Mouse (Mus musculus) MEL (cell line): Measurements from ENCODE around the gene Hoxd11.

Experiments used
- CHD1 ChIP-seq: IDR thresholded peaks from 2 replicates; pipeline ENCODE4 v1.6.1; 2012; ENCODE audit warnings: low read depth, mild to moderate bottlenecking, inconsistent platforms, low read length, improper control_type of control experiment
- CTCF ChIP-seq, 3 experiments: IDR thresholded peaks in 2 of 3; conservative IDR thresholded peaks in 1 of 3; 2 replicates each; pipeline ENCODE4 v1.5.1; 2011 to 2012; ENCODE audit warnings: low read length in 3 of 3, low read depth in 2 of 3, mild to moderate bottlenecking in 2 of 3, improper control_type of control experiment in 1 of 3, inconsistent platforms in 1 of 3, mixed read lengths in 1 of 3, moderate library complexity in 1 of 3; ENCODE audit not compliant: control insufficient read depth in 1 of 3, insufficient read depth in 1 of 3, poor library complexity in 1 of 3, severe bottlenecking in 1 of 3
- EP300 ChIP-seq, 2 experiments: IDR thresholded peaks; 2 replicates each; pipeline ENCODE4 v1.6.1; 2011; ENCODE audit warnings: improper control_type of control experiment in 2 of 2, low read length in 2 of 2, low read depth in 1 of 2, mild to moderate bottlenecking in 1 of 2
- GATA1 ChIP-seq: IDR thresholded peaks from 2 replicates; pipeline ENCODE4 v1.6.1; 2011; ENCODE audit warnings: low read depth, low read length, improper control_type of control experiment
- KAT2A ChIP-seq: conservative IDR thresholded peaks from 2 replicates; pipeline ENCODE4 v1.6.1; 2012; ENCODE audit warnings: low read depth, low read length, improper control_type of control experiment, inconsistent platforms
- MAFK ChIP-seq: IDR thresholded peaks from 2 replicates; pipeline ENCODE4 v1.6.1; 2011; ENCODE audit warnings: low read depth, mild to moderate bottlenecking, low read length, improper control_type of control experiment, borderline replicate concordance
- MAX ChIP-seq: IDR thresholded peaks from 2 replicates; pipeline ENCODE4 v1.6.1; 2011; ENCODE audit warnings: low read length, improper control_type of control experiment
- NELFE ChIP-seq: IDR thresholded peaks from 2 replicates; pipeline ENCODE4 v1.6.1; 2011; ENCODE audit warnings: low read depth, low read length, improper control_type of control experiment
- NRF1 ChIP-seq: IDR thresholded peaks from 2 replicates; pipeline ENCODE4 v1.6.1; 2014; ENCODE audit warnings: low read depth, mild to moderate bottlenecking, inconsistent platforms, low read length, improper control_type of control experiment, moderate library complexity; ENCODE audit not compliant: poor library complexity, insufficient read depth, severe bottlenecking
- POLR2A ChIP-seq, 2 experiments: IDR thresholded peaks; 2 replicates each; pipeline ENCODE4 v1.6.1; 2011 to 2012; ENCODE audit warnings: low read length in 2 of 2, mild to moderate bottlenecking in 2 of 2, control low read depth in 1 of 2, improper control_type of control experiment in 1 of 2, low read depth in 1 of 2, moderate library complexity in 1 of 2; ENCODE audit not compliant: control insufficient read depth in 1 of 2, insufficient read depth in 1 of 2, poor library complexity in 1 of 2
- SIN3A ChIP-seq: IDR thresholded peaks from 2 replicates; pipeline ENCODE4 v1.6.1; 2012; ENCODE audit warnings: low read length, improper control_type of control experiment, inconsistent platforms
- SMC3 ChIP-seq: IDR thresholded peaks from 2 replicates; pipeline ENCODE4 v1.6.1; 2011; ENCODE audit warnings: low read depth, low read length, improper control_type of control experiment
- ZMIZ1 ChIP-seq: IDR thresholded peaks from 2 replicates; pipeline ENCODE4 v1.6.1; 2012; ENCODE audit warnings: low read depth, mild to moderate bottlenecking, inconsistent platforms, low read length, improper control_type of control experiment, moderate library complexity
- ZNF384 ChIP-seq: IDR thresholded peaks from 2 replicates; pipeline ENCODE4 v1.6.1; 2012; ENCODE audit warnings: low read depth, mild to moderate bottlenecking, inconsistent platforms, low read length, improper control_type of control experiment

DNA sequence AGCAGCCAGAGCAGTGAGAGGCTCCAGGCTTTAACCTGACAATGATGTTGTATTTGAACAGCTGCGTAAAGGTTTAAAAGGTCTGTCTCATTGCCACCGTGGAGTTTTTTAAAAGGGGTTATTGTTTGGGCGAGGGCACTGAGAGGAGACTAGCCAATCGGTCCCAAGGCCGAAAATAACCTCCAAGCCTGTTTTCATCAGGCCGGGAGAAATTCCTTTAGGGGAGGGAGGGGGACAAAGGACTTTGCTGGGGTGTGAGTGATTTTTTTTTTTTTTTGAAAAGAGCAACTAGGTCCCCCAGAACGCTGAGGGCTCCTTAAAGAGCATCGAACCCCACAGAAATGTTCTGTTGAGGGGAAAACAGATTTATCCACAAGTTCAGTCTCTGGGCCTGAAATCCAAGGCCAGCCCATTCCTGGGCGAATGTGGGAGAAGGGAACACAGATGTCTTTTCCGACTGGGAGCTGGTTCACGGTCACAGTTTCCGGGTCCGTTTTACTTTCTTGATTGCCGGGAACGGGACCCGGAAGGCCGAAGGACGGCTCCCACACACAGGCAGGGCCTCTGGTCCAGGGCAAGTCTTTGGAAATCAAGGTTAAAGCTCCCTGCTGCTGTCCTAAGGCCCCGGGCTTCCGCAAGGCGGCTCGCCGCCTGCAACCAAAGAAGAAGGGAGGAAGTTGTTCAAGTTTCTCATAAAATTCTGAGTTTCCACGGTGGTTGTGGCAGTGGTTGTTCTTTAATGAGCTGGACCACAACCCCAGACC lies 10.4 kb downstream of the Hoxd11 start:
- TF ChIP-seq CTCF (IDR thresholded peaks at IDR 0.05 in 2 of 3, conservative IDR thresholded peaks at IDR 0.05 in 1 of 3; ENCODE audit: control insufficient read depth in 1 of 3, insufficient read depth in 1 of 3, low read depth in 2 of 3, low read length in 3 of 3, poor library complexity in 1 of 3, severe bottlenecking in 1 of 3) (no peak), EP300 (IDR thresholded peaks at IDR 0.05; ENCODE audit: low read depth in 1 of 2, low read length in 2 of 2) (no peak), POLR2A (IDR thresholded peaks at IDR 0.05; ENCODE audit: control insufficient read depth in 1 of 2, insufficient read depth in 1 of 2, low read depth in 1 of 2, low read length in 2 of 2, poor library complexity in 1 of 2) (no peak), NELFE (no peak), SMC3 (no peak), KAT2A (no peak), SIN3A (no peak), MAFK (no peak), ZNF384 (no peak), ZMIZ1 (no peak), NRF1 (no peak), GATA1 (no peak), MAX (no peak), CHD1 (no peak)
